In genomic region chr8:15729075-15729474, GRCm38 (mm10) we compare ENCODE assay signal across 8 mouse cellular contexts.
A peak's percentile ranks its signal among the peaks of the same experiment; 100 is the strongest.
DNase-seq lines count a peak whose midpoint lies in the region; ATAC-seq and TF ChIP-seq lines count a peak whose summit lies in the region.
"Had no signal": no experiment of that assay in that cellular context is flagged by ENCODE, and none has a peak within 500 bp of the region (broad histone marks: within the 10 kb centered on the region; RNA-seq: fewer than 3 reads in every experiment).

No protein-coding gene starts in this region.

- H3K4me1 ChIP-seq in ES-E14 (ENCODE audit: control insufficient read depth in 2 of 2, insufficient read depth in 2 of 2, low read length in 2 of 2, poor library complexity in 1 of 2), result no peaks in the 10 kb centered on the region
- H3K4me1 ChIP-seq in embryonic facial prominence, embryonic 11.5 days (ENCODE audit: control insufficient read depth, insufficient read depth, low read length), result no peaks in the 10 kb centered on the region
- no peaks in the 10 kb centered on the region for H3K4me1 ChIP-seq in hindbrain, embryonic 14.5 days (replicated peaks; ENCODE audit: control insufficient read depth, insufficient read depth, low read length)
- no peaks in the 10 kb centered on the region for H3K4me1 ChIP-seq in midbrain, embryonic 15.5 days
- H3K4me1 ChIP-seq: megakaryocyte, embryonic 14.5 days had no signal

- H3K9me3 ChIP-seq in ES-E14 (ENCODE audit: control insufficient read depth, insufficient read depth, low read depth, low read length), result no peaks in the 10 kb centered on the region
- no peaks in the 10 kb centered on the region for H3K9me3 ChIP-seq in embryonic facial prominence, embryonic 11.5 days (replicated peaks; ENCODE audit: control insufficient read depth, low read length)
- H3K9me3 ChIP-seq in hindbrain, embryonic 14.5 days (ENCODE audit: control insufficient read depth, low read length), result no peaks in the 10 kb centered on the region
- H3K9me3 ChIP-seq in midbrain, embryonic 15.5 days, result no peaks in the 10 kb centered on the region

- no peak overlapping the region for H3K27ac ChIP-seq in ES-E14 (ENCODE audit: insufficient read depth, low read depth, low read length, poor library complexity, severe bottlenecking)
- H3K27ac ChIP-seq in embryonic facial prominence, embryonic 11.5 days (replicated peaks; ENCODE audit: low read depth, low read length), result no peak overlapping the region
- H3K27ac ChIP-seq in hindbrain, embryonic 14.5 days, result no peak overlapping the region
- H3K27ac ChIP-seq in left cerebral cortex, adult 2 months, result no peak overlapping the region
- H3K27ac ChIP-seq in midbrain, embryonic 15.5 days, result no peak overlapping the region

- H3K4me3 ChIP-seq in ES-E14 (ENCODE audit: insufficient read depth in 1 of 2, low read depth in 1 of 2, low read length in 2 of 2, poor library complexity in 1 of 2, severe bottlenecking in 1 of 2), result no peak overlapping the region
- H3K4me3 ChIP-seq in embryonic facial prominence, embryonic 11.5 days (ENCODE audit: low read depth, low read length), result no peak overlapping the region
- no peak overlapping the region for H3K4me3 ChIP-seq in hindbrain, embryonic 14.5 days (replicated peaks; ENCODE audit: low read length)
- no peak overlapping the region for H3K4me3 ChIP-seq in left cerebral cortex, adult 2 months
- H3K4me3 ChIP-seq in midbrain, embryonic 15.5 days, result no peak overlapping the region
- H3K4me3 ChIP-seq: megakaryocyte, embryonic 14.5 days had no signal

- intact Hi-C loops in left cerebral cortex, adult 2 months (cut with DNase I), result loop anchor here (1.0 to 2.0 kb wide), 4 partner anchors 128 to 508 kb away; no protein-coding TSS in a partner anchor

- TF ChIP-seq CTCF in left cerebral cortex, adult 2 months (IDR thresholded peaks at IDR 0.05), result peak; percentile 80

- peak; percentile 13 for DNase-seq in ES-E14 (ENCODE audit: low read depth, low spot score)
- DNase-seq in adrenal gland, adult 8-10 months, result peak; percentile 13
- peak; percentile 47 for DNase-seq in embryonic facial prominence, embryonic 11.5 days (ENCODE audit: low spot score)
- DNase-seq in hindbrain, embryonic 14.5 days (ENCODE audit: low spot score), result peak; percentile 73
- peak; percentile 66 to 75 for DNase-seq in left cerebral cortex, adult 2 months (ENCODE audit: extremely low spot score in 1 of 2, low spot score in 2 of 2)

- H3K9ac ChIP-seq in ES-E14 (ENCODE audit: insufficient read depth, low read depth, low read length, poor library complexity, severe bottlenecking), result no peak overlapping the region
- no peak overlapping the region for H3K9ac ChIP-seq in embryonic facial prominence, embryonic 11.5 days (replicated peaks; ENCODE audit: low read length)
- H3K9ac ChIP-seq in hindbrain, embryonic 14.5 days, result no peak overlapping the region
- no peak overlapping the region for H3K9ac ChIP-seq in midbrain, embryonic 15.5 days

- in situ Hi-C loops in ES-E14 (cut with MboI; ENCODE audit: low sequenced_read_pairs in 2 of 2, unreplicated experiment in 2 of 2), result no loop called here

- ATAC-seq in embryonic facial prominence, embryonic 11.5 days (replicated peaks; ENCODE audit: insufficient number of reproducible peaks, low FRiP score, low TSS enrichment, low read depth), result no peak
- no peak for ATAC-seq in hindbrain, embryonic 14.5 days (ENCODE audit: low FRiP score)
- 0 out of 2 replicates have a peak, but pooled peaks have one; percentile 60 for ATAC-seq in midbrain, embryonic 15.5 days (replicated peaks)
- no peak for ATAC-seq in inflammation-experienced regulatory T-cells, adult 6 months

- no peaks in the 10 kb centered on the region for H3K27me3 ChIP-seq in embryonic facial prominence, embryonic 11.5 days (ENCODE audit: control insufficient read depth, insufficient read depth, low read length)
- no peaks in the 10 kb centered on the region for H3K27me3 ChIP-seq in hindbrain, embryonic 14.5 days (ENCODE audit: control insufficient read depth, insufficient read depth, low read length)
- no peaks in the 10 kb centered on the region for H3K27me3 ChIP-seq in midbrain, embryonic 15.5 days (replicated peaks)
- H3K27me3 ChIP-seq: megakaryocyte, embryonic 14.5 days had no signal

- H3K4me2 ChIP-seq in embryonic facial prominence, embryonic 11.5 days (ENCODE audit: low read depth, low read length), result no peak overlapping the region
- H3K4me2 ChIP-seq in hindbrain, embryonic 14.5 days (replicated peaks), result no peak overlapping the region
- no peak overlapping the region for H3K4me2 ChIP-seq in midbrain, embryonic 15.5 days

- H3K36me3 ChIP-seq in ES-E14 (ENCODE audit: control insufficient read depth, insufficient read depth, low read length, poor library complexity, severe bottlenecking), result no peaks in the 10 kb centered on the region
- H3K36me3 ChIP-seq in embryonic facial prominence, embryonic 11.5 days (replicated peaks; ENCODE audit: control insufficient read depth, insufficient read depth, low read depth, low read length), result no peaks in the 10 kb centered on the region
- H3K36me3 ChIP-seq in hindbrain, embryonic 14.5 days (replicated peaks; ENCODE audit: control insufficient read depth, insufficient read depth), result no peaks in the 10 kb centered on the region
- H3K36me3 ChIP-seq in midbrain, embryonic 15.5 days (replicated peaks), result no peaks in the 10 kb centered on the region

- WGBS in embryonic facial prominence, embryonic 11.5 days, result 6% methylated on average over 1 of the region's 1 CpGs
- WGBS in hindbrain, embryonic 14.5 days, result 21% methylated on average over 1 of the region's 1 CpGs
- 11% methylated on average over 1 of the region's 1 CpGs for WGBS in midbrain, embryonic 15.5 days

TF ChIP-seq in ES-E14, 5 proteins besides CTCF, POLR2A, EP300 and RAD21:
- TF ChIP-seq ZC3H11A (IDR thresholded peaks at IDR 0.05; ENCODE audit: borderline replicate concordance, low read depth, low read length), result no peak; the same call in 1 of the 2 replicates
- TF ChIP-seq HCFC1 (IDR thresholded peaks at IDR 0.05; ENCODE audit: borderline replicate concordance, insufficient read depth, low read length), result no peak
- TF ChIP-seq CHD2 (IDR thresholded peaks at IDR 0.05; ENCODE audit: low read depth, low read length), result no peak
- TF ChIP-seq MAFK (IDR thresholded peaks at IDR 0.05; ENCODE audit: insufficient read depth, low read depth, low read length), result no peak
- TF ChIP-seq ZNF384 (IDR thresholded peaks at IDR 0.05; ENCODE audit: low read depth, low read length), result no peak

Comparison
In these comparisons a context has a peak if more than half of its experiments do, and no peak if none do; other contexts are left out.
1. DNase-seq: peak in every context shown above with its lines; median percentile 73 in hindbrain, embryonic 14.5 days; 70 in left cerebral cortex, adult 2 months; 47 in embryonic facial prominence, embryonic 11.5 days; 13 in ES-E14; 13 in adrenal gland, adult 8-10 months.